Mouse (Mus musculus): Measurements from ENCODE around the gene Hectd3.

DNA sequence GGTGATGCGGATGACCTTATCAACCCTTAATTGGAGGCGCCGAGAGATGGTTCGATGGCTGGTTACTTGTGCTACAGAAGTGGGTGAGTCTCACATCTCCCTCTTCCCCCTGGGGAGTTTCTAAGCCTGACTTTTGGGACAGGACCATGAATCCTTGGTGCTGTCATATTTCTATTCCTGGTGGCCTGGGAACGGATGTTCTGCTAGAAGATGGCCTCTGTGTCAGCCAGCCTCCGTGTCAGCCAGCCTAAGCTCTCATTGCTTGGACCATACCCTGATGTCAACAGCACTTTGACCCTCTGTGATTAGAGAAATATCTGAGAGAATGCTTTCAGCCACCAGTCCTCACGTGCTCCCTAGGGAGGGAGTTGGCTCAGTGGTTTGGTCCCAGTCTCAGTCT lies 9.4 kb upstream of the Hectd3 start:
- TF ChIP-seq POLR2A (IDR thresholded peaks at IDR 0.05; ENCODE audit: low read depth, low read length) (no peak), CTCF (IDR thresholded peaks at IDR 0.05; ENCODE audit: borderline replicate concordance, insufficient read depth, low read length) (no peak)

All from embryonic fibroblast, embryonic 13.5 days (primary cell).